Mouse (Mus musculus): Measurements from ENCODE around the gene Fam227b. TPM values are rescaled to one million over a fixed set of nuclear protein-coding genes. Genes with fewer than 3 reads are reported as not detected.

Fam227b gene
- polyA plus RNA-seq, 1 experiment, result not detected

DNA sequence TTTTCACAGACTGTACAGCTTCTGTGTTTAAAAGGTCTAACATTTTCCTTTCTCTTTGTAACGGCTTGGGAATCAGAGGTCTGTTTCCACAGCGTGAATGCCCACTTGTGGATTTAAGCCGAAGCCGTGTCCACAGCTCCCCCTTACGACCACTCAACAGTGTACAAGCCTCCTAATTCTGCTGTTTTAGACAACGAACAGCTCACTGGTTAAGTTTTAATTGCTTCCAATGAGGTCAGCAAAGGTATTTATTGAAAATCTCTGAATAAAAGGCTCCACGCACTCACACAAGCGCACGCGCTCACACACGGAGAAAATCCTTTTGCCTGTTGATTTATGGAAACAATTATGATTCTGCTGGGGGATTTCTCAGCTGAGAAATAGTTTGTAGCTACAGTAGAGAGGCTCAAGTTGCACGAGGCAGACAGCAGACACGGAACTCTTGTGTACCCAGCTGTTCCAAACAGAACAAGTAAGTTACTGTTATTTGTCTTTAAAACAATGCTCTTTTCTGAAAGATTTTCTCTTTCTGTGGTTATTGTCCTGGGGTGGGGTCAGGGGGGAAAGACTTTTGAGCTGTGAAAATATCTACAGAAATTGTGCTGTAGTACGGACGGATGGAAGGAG is 117.3 kb downstream of the Fam227b start, which contains the start of gene Fgf7:
Fgf7 (plus strand) TSS at position 280 of the 627 bp plus-strand sequence.
- H3K4me3 ChIP-seq (ENCODE audit: insufficient read depth, low read depth, low read length), result no peak within 1 kb of the TSS
- H3K27me3 ChIP-seq (replicated peaks; ENCODE audit: control insufficient read depth, insufficient read depth, low read length), result no peaks in the 10 kb centered on the region
- no peaks in the 10 kb centered on the region for H3K4me1 ChIP-seq (ENCODE audit: control insufficient read depth, insufficient read depth, low read length)
- no peaks in the 10 kb centered on the region for H3K36me3 ChIP-seq (ENCODE audit: control insufficient read depth, insufficient read depth, low read length)
- WGBS, result 26% methylated on average over 15 of the region's 15 CpGs
- H3K27ac ChIP-seq (ENCODE audit: insufficient read depth, low read depth, low read length), result no peak within 1 kb of the TSS
- DNase-seq, result peak; percentile 13
- TF ChIP-seq CTCF (conservative IDR thresholded peaks at IDR 0.05; ENCODE audit: insufficient read depth, insufficient read length, low read depth, low read length), result no peak; the same call in 1 of the 2 replicates
- TF ChIP-seq POLR2A (IDR thresholded peaks at IDR 0.05; ENCODE audit: low read depth, low read length), result no peak

DNA sequence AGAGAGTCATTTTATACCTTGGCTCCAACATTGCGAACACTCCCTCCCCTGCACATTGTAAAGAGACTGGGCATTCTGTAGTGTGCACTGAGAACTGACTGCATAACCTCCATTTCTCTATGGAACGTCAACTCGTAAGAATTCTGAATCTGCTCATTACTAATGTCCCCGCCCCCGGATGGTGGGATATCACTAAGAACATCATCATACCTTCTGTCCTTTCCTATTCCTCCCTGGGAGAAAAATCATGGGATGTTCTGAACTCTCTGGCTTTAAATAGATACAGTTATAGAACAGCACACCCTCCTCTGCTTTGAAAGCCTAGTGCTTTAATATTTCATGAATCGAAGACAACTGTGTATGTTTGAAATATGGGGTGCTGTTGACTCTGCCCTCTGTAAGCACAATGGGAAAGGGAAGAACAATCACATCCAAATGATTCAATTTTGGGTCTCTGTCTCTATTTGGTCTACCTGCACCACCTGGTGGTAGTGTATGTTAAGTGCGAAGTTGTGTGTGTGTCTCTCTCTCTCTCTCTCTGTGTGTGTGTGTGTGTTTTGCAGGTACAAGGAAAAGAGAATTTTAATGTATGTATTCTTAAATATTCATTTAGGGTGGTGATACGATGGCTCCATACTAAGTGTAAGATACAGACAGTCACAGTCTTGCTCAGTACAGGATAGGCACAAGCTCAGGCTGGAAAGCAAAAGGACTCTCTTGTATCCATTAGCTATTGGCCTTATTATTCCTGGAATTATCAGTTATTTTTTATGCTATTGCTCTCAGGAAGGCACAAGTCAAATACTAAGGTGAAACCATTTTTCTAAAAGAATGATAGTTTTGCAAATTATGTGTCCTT is 118.5 kb downstream of the Fam227b start:
- Histone ChIP-seq H3K4me1 (ENCODE audit: control insufficient read depth, insufficient read depth, low read length) (no peaks in the 10 kb centered on the region), H3K27me3 (replicated peaks; ENCODE audit: control insufficient read depth, insufficient read depth, low read length) (no peaks in the 10 kb centered on the region), H3K27ac (ENCODE audit: insufficient read depth, low read depth, low read length) (no peak overlapping the region), H3K36me3 (ENCODE audit: control insufficient read depth, insufficient read depth, low read length) (no peaks in the 10 kb centered on the region), H3K4me3 (ENCODE audit: insufficient read depth, low read depth, low read length) (no peak overlapping the region)
- WGBS, result 62% methylated on average over 8 of the region's 8 CpGs
- DNase-seq, result peak; percentile 28
- TF ChIP-seq POLR2A (IDR thresholded peaks at IDR 0.05; ENCODE audit: low read depth, low read length) (no peak), CTCF (conservative IDR thresholded peaks at IDR 0.05; ENCODE audit: insufficient read depth, insufficient read length, low read depth, low read length) (0 out of 2 replicates have a peak, but pooled peaks have one; percentile 9)

DNA sequence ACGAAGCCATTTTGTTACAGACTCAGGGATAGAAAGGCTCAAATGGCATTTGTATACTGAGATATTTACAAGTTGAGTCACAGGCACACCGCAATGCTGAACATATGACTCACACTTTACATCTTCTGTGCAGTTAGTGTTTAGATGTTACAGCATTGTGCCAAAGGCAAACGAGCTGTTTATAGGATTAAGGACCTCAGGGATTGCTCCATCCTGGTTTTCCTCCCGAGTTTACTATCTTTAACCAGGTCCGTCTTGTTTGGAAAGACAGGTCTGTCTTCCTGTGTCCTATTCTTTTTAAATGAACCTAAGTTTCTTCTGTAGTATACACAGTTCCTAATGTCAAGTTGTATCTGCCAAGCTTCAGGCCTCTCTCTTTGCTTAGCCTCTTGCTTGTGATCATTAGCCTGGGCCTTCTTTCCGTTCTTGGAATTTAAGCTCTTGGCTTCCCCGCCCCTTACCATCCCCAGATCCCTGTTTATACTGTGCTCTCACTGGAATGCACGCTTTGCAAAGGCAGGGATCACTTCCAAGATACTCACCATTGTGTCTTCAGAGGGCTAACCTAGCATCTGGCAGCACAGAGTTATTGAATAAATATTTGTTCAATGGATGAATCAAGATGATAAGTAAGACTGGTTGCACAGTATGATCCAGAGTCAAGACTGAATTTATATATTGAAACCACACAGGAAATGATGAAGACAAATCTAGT is 120.5 kb downstream of the Fam227b start:
- WGBS, result 67% methylated on average over 8 of the region's 8 CpGs
- Histone ChIP-seq H3K4me3 (ENCODE audit: insufficient read depth, low read depth, low read length) (no peak overlapping the region), H3K27ac (ENCODE audit: insufficient read depth, low read depth, low read length) (no peak overlapping the region), H3K4me1 (ENCODE audit: control insufficient read depth, insufficient read depth, low read length) (no peaks in the 10 kb centered on the region), H3K36me3 (ENCODE audit: control insufficient read depth, insufficient read depth, low read length) (no peaks in the 10 kb centered on the region), H3K27me3 (replicated peaks; ENCODE audit: control insufficient read depth, insufficient read depth, low read length) (no peaks in the 10 kb centered on the region)
- no peak for DNase-seq
- no peak for TF ChIP-seq CTCF (conservative IDR thresholded peaks at IDR 0.05; ENCODE audit: insufficient read depth, insufficient read length, low read depth, low read length)
- no peak for TF ChIP-seq POLR2A (IDR thresholded peaks at IDR 0.05; ENCODE audit: low read depth, low read length)

DNA sequence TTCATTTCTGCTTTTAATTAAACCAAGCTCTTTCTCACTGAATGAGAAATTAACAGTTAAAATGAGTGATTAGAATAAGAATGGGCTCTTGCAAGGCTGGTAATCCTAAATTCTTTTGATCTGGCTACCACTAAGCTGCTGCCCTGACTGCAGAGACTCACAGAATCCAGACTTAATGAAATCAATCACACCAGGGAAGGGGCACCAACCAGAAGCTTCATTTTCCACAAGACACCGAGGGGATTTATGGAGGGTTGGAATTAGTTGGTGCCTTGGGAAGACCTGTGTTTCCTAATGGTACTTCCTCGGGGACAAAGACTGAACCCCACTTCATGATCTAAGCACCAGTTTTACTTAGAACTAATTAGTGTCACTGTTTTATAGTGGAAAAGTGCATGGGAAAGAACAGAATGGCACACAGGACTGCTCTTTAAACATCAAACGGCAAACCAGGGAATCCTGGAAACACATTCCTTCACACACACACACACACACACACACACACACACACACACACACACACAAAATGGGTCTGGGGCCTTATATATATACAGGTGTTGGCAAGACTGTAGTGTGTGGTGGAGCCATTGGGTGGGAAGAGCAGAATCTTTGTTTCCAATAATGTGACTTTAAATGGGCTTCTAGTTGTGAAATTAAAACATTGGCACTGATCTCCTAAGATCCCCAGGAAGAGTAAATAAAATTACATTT is 135.9 kb downstream of the Fam227b start:
- Histone ChIP-seq H3K4me3 (ENCODE audit: insufficient read depth, low read depth, low read length) (no peak overlapping the region), H3K27ac (ENCODE audit: insufficient read depth, low read depth, low read length) (no peak overlapping the region), H3K36me3 (ENCODE audit: control insufficient read depth, insufficient read depth, low read length) (no peaks in the 10 kb centered on the region), H3K4me1 (ENCODE audit: control insufficient read depth, insufficient read depth, low read length) (no peaks in the 10 kb centered on the region), H3K27me3 (replicated peaks; ENCODE audit: control insufficient read depth, insufficient read depth, low read length) (no peaks in the 10 kb centered on the region)
- DNase-seq, result no peak
- no peak for TF ChIP-seq POLR2A (IDR thresholded peaks at IDR 0.05; ENCODE audit: low read depth, low read length)
- no peak for TF ChIP-seq CTCF (conservative IDR thresholded peaks at IDR 0.05; ENCODE audit: insufficient read depth, insufficient read length, low read depth, low read length)
- 61% methylated on average over 3 of the region's 3 CpGs for WGBS

DNA sequence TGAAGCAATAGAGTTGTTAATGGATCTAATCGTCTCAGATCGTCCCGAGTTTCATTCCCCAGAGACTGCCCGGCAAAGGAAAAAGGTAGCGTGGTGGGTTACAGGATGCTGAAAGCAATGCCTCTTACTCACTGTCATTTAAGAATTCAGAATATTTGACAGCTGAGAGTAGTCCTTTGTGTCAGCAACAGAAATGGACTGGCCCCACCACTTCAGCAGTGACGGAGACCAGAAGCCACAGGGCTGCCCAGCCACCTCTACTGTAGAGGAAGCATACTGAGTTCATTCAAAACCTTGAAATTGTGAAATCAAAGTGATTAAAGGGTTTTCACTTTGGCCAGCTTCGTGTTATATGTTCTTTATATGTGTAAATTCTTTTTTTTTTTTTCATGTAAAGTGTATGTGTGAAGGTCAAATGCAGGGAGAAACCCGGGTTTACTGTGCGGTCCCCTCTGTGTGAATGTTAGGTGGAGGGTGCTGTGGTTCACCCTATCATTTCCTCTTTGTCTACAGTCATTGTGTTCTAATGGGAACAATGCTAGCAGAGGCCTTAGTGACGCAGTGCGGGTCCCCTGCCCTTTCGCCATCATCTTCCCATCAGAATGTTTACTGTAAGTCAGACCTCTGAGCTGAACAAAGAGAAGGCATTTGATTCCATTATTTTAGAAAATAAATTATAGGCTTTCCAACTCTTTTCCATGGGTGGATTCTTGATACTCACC is 136.7 kb downstream of the Fam227b start:
- no peak overlapping the region for H3K4me3 ChIP-seq (ENCODE audit: insufficient read depth, low read depth, low read length)
- 74% methylated on average over 12 of the region's 12 CpGs for WGBS
- H3K4me1 ChIP-seq (ENCODE audit: control insufficient read depth, insufficient read depth, low read length), result no peaks in the 10 kb centered on the region
- no peak overlapping the region for H3K27ac ChIP-seq (ENCODE audit: insufficient read depth, low read depth, low read length)
- no peak for TF ChIP-seq CTCF (conservative IDR thresholded peaks at IDR 0.05; ENCODE audit: insufficient read depth, insufficient read length, low read depth, low read length)
- TF ChIP-seq POLR2A (IDR thresholded peaks at IDR 0.05; ENCODE audit: low read depth, low read length), result no peak
- no peak for DNase-seq
- no peaks in the 10 kb centered on the region for H3K27me3 ChIP-seq (replicated peaks; ENCODE audit: control insufficient read depth, insufficient read depth, low read length)
- no peaks in the 10 kb centered on the region for H3K36me3 ChIP-seq (ENCODE audit: control insufficient read depth, insufficient read depth, low read length)

DNA sequence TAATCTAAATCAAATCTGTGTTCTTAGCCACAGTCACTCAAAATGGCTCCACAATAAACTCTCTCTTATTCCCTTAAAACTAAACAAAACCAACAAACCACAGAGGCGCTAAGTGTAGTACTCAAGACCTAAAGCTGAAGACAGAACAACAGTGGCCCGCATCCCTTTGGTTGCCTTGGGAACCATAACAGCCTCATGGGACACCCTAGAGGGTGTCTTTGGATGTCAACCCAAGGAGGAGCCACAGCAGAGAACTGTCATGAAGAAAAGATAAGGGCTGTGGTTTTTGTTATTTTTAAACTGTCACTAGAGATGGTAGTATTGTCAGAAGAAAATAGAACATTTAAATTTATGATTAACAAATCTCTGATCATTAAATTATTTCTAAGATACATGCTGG is 145.1 kb downstream of the Fam227b start:
- TF ChIP-seq CTCF (conservative IDR thresholded peaks at IDR 0.05; ENCODE audit: insufficient read depth, insufficient read length, low read depth, low read length), result no peak
- TF ChIP-seq POLR2A (IDR thresholded peaks at IDR 0.05; ENCODE audit: low read depth, low read length), result no peak
- WGBS, result 89% methylated on average over 2 of the region's 2 CpGs

More for the DNA sequence above, 145.1 kb downstream of the Fam227b start:
- H3K4me3 ChIP-seq (ENCODE audit: insufficient read depth, low read depth, low read length), result no peak overlapping the region
- no peaks in the 10 kb centered on the region for H3K27me3 ChIP-seq (replicated peaks; ENCODE audit: control insufficient read depth, insufficient read depth, low read length)
- no peak for DNase-seq
- H3K27ac ChIP-seq (ENCODE audit: insufficient read depth, low read depth, low read length), result no peak overlapping the region
- H3K36me3 ChIP-seq (ENCODE audit: control insufficient read depth, insufficient read depth, low read length), result no peaks in the 10 kb centered on the region
- H3K4me1 ChIP-seq (ENCODE audit: control insufficient read depth, insufficient read depth, low read length), result peaks cover 4% of the 10 kb centered on the region; the same call in 1 of the 2 replicates

All from kidney, adult 2 months (tissue).